Mouse (Mus musculus): ENCODE measurements around the gene Ptprd.

The Ptprd gene

DNA sequence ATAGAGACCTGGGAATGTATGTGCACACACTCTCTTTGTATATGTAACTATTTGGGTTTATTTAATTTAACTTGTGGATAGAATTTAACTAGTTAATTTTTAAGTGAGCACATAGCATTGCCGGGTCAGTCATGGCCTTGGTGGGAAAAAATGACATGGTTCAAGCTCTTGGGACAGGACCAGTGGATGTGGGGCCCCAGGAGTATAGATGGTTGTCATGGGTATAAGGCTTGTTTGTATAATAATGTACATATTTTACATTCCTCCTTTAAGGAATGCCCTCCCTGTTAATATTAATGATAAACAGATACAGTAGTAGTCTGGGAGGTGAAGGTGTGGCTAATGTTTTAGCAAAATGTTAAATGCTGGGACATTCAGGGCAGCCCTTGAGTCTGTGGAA, 962.8 kb downstream of the Ptprd start:
- DNase-seq (ENCODE audit: low read depth), result no peak

DNA sequence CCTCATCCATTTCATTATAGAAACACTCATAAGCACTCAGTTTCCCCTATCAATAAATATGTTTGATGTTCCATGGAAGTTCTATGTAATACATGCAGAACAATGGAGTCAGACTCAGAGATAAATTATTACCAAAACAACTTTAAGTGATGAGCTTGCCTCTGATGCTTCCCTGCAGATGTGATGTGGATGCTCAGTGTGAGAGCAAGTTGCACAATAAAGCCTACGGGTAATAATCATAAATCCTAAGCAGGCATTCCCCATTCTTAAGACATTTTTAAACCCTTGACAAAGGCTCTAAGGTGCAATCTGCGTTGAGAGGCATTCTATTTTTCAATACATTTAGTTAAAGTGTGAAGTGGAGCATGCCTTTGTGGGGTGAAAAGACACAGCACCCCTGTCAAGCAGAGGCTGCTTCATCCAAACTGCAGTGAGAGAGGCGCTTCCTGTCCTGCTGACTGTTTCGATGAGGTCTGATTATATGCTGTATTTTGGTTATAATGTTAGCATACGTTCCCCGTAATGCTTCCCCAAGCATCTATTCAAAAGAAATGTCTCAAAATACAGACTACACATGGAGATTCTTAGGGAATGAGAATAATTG, 969.8 kb downstream of the Ptprd start:
- no peak for DNase-seq (ENCODE audit: low read depth)

DNA sequence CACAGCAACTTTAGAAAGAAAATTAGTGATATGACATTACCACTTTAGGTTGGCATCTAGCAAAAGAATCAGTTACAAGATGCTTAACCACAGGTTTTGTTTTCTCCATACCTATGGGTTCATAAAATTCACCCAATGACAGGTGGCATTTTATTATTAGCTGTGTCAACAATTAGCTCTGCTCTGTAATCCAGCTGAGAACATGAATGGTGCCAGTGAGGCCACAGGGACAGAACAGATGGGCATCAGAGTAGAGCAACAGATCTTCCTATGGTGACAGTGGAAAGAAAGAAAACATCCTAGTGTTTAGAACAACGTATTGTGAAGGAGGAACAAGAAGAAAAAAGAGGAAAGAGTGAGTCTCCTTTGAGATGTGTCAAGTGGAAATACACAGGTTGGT, 973.6 kb downstream of the Ptprd start:
- DNase-seq (ENCODE audit: low read depth), result no peak

DNA sequence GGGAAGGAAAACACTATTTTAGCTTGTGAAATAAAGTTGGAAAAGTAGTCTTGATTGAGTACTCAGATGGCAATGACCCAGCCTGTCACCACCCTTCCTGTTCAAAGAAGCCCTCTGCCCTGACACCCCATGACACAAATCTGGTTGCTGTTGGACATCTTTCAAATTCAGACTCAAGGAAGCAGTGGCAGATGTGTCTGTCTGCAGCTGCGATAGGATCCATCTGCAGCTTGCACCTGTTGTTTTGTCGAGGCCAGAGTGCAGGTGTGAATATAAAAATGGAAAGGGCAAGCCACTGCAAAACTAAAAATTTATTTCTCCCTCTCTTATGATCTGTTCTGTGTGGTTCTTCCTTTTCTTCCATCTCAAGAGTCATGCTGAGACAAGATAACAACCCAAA, 978.5 kb downstream of the Ptprd start:
- no peak for DNase-seq (ENCODE audit: low read depth)

DNA sequence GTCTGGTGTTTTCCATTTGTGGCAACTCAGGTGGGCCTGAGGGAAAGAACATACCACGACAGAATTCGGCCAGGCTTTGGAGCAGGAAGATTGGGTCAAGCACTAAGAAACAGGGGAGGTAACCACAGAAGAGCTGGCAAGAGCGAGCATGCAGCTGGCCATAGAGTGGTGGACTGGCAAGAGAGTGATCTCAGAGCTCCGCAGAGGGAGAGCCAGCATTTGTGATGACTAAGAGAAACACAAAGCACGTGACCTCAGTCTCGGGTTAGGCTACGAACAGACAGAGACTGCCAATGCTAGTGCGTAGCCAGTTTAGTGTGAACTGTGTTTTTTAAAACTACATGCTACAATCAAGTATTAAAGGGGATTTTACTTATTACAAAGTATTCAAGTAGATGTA, 1042.9 kb downstream of the Ptprd start:
- DNase-seq (ENCODE audit: low read depth), result no peak

DNA sequence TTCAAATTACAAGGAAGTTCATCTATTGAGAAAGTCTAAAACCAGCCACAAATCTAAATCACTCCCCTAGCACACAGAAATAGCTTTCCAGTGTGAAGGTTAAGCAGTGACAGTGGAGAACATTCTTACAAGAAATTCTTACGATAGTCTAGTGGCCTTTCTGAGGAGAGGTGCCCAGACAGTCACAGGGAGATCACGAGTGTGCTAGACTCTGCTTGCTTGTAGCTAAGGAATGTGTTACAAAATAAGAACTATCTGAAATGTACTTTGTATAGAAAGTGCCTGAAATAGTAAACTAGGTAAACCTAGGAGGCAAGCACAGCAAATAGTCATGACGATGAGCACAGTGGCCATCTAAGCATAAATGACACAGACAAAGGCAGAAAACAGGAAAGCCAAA, 1054.2 kb downstream of the Ptprd start:
- no peak for DNase-seq (ENCODE audit: low read depth)

DNA sequence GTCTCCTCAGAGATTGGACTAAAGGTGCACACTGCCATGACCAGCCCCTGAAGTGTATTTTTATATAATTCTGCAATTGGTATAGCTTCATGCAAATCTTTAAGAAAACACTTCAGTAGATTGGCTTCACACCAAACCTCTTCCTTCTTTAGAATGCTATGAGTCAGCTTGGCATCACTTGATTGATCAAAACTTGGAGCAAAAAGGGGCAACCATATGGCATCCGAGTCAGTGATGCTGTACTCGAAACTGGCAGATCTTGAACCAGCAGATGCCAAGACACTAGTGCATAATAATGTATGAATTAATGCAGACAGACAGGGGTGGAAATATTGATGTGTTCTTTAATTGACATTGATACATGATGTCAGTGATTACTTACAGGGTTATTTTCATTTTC, 1056.2 kb downstream of the Ptprd start:
- DNase-seq (ENCODE audit: low read depth), result no peak

DNA sequence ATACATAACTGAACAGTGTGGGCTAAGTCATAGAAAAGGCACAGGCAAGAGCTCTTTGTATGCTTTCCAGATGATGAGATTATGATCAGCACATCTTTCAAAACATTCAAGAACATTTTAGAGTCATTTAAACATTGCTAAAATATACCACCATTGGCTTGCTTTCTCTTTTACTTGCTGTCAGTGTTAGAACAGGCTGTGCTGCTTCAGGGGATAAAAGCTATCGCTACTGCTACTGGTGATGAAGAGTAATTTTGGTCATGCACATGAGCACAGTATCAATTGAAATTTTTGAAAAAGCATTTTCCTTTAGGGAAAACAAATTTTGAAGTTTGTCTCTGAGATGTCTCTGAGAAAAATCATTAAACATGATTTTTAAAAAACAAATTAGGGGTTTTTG, 1056.7 kb downstream of the Ptprd start:
- DNase-seq (ENCODE audit: low read depth), result no peak

DNA sequence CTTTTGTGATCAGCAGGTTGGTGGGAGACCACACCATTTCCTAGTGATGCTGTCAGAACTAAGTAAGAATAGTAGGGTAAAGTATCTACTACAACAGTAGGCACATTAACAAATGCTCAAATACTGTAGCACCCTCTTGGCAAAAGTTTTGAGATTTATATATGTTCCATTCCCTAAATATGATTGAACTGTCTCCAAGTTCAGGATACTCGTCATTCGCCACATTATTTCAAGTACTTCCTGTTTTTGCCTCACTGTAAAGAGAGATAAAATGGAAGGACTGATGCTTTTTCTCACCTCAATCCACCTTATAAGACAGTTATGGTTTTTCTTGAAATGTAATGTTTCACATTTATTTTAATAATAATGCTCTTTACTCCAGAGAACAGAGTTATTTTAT, 1086.9 kb downstream of the Ptprd start:
- DNase-seq (ENCODE audit: low read depth), result no peak

DNA sequence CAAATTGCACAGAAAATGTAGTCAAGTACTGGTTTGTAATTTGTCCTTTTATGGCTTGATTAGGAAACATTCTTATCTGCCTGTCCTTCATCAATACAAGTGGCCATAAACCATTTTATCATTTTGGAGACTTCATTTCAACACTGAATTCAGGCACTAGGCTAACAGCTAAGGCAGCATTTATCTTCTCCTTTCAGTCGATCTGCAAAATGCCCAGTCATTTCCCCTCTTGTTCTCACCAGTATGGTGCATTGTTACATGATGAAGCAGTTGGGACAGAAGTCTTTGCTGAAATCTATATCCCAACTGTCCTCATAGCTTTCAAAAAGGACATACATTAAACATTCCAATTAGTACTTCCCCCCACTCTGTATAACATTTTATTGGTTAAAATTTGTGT, 1100.9 kb downstream of the Ptprd start:
- DNase-seq (ENCODE audit: low read depth), result no peak

DNA sequence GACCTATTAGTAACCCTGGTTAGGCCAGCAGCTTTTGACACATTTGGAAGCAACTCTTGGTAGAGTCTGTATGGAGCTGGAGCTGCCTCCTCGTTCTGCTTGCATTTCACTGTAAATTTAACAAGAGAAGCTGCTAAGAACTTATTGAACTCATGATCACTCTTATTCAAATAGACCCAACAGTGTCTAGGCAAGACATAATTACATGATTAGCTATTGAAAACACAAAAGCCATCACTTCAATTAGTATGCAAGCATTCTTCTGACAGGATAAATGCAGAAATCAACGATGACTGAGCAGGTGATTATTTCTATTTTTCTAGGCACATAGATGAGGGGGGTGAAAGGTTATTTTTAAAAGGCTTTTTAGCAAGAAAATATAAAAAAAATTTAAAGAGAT, 1104.5 kb downstream of the Ptprd start:
- DNase-seq (ENCODE audit: low read depth), result no peak

DNA sequence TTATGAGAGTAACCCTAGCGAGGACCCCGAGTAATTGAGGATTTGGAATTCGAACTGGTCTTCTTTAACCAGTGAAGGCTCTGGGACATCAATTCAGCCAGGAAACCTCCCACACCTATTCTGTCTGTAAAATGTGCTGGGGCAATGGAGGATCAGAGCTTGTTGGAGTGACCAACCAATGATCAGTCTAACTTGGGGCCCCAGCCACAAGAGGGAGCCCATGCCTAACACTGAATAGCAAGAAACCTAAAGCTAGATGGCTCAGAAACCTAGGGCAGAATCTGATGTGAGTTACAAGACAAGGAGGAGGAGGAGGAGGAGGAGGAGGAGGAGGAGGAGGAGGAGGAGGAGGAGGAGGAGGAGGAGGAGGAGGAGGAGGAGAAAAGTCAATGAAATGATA, 1128.6 kb downstream of the Ptprd start:
- no peak for DNase-seq (ENCODE audit: low read depth)

DNA sequence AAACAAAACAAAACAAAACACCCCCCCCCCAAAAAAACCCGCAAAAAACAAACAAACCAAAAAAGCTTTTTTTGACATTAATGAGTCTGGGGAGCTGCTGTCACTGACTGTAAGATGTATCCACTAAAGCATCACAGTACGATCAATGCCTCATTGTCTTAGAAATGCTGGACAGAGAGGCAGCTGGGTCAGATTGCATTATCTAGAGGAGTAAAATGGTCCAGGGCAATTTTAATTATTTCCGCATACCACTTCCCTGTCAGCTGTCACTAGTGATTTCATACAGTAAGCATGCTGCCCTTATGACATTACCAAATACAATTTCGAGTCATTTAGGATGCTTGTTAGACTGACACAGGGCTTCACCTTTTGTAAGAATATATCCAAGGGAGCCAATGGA, 1134.2 kb downstream of the Ptprd start:
- DNase-seq (ENCODE audit: low read depth), result no peak

DNA sequence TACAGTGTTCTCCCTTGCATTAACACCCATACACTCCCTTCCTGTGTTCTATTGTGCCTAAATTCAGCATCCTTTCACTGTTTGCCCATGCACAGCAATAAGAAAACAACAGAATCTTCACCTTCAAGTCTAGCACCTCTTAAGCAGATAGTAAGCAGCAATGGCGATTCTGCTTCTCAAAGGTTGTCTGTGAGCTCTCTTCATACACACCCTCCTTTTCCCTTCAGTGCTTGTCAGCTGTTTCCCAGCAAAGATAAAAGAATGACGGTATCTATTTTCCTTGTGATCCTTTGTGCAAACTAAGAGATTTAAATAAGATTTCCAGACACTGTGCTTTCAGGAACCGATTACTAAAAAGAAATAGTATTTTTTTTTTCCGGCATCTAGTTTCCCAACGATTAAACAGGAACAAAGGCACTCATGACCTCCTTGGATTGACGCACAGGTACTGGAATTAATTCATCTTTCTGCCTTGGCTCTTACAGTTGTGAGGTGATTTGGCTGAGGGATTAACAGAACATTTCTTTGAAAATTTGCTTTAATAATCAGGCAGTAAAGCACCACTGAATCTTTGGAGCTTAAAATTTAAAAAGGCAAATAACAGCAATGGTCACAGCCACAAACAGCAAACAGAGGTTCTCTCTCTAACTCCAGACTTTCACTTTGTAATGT, 1161.1 kb downstream of the Ptprd start:
- DNase-seq (ENCODE audit: low read depth), result no peak

DNA sequence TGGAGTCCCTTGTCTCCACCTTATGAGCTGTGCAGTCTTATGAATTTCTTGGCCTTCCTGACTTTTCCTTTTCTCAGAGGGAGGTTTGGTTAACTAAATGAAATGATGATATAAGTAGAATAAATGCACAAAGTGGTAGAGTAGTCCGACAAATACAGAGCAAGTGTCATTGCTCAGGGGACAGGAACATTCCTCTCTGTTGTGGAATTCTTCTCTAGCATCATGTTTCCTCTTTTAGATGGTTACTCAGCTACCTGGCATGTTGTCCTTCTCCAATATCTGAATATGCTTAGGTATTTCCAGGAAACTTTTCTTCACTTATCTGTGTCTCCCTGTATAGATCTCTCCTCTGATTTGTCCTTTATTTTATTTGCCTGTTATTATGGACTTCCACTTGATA, 1207.3 kb downstream of the Ptprd start:
- no peak for DNase-seq (ENCODE audit: low read depth)

DNA sequence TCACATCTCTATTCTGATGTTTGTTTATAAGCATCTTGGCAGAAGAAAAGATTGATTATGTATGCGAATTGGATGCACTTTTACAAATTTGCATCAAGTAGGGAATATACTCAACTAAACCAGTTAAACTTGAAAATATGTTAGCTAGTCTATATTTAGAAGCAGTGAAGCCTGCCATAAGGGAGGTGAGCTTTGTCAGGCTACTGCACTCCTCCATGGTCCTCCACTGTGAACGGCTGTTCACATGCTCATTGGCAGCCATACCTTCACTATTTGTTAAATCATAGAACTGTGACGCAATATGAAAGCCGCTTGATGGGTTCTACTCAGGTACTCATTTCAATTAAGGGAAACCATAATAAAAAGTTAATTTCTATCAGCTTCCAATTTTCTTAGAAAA, 1215.6 kb downstream of the Ptprd start:
- no peak for DNase-seq (ENCODE audit: low read depth)

DNA sequence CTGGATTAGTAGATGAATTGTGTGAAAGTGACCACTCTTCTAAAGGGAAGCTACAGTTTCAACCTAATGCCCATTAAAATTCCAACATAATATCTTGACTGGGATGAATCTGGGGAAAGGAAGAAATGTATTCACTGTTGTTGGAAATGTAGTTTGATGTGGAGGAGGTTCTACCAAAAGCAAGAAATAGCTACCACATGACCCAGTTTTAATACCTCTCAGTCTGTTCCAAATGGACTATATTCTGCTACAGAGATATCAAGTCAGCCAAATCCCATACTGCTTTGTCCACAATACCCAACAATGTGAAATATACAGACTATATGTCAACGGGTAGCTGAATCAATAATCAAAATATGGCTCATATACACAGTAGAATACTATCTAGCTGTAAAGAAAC, 1221.8 kb downstream of the Ptprd start:
- no peak for DNase-seq (ENCODE audit: low read depth)

DNA sequence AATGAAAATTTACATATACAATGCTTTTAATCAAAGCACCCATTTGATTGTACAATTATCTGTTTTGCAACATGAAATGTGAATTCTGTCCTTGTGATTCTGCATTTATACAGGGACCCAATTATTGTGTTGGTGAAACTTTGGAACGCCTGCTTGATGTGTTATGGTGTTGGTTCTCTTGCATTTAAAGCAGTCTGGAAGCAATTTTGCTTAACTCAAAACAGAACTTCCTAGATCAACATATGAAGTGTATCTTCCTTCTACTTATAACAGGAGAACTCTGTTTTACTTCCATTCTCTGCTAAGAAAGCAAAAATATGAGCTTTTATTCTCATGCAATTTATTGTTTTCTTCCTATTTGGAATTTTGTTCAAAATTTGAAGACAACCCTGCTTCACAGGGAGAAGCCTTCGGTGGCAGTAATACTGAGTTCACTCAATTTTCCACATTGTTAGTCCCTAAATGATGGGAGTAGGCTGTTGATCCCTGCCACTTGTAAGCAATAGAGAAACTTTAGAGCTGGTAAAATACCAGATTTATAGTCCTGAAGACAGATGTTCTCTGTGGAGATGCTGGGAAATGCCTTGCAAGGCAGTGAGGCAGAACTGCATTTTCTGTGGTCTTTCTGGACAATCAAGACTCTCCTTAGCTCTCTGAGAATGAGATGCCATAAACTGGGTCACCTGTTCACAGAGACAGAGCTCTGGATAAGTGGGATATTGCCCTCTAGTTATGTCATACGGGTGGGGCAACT, 1234.5 kb downstream of the Ptprd start:
- no peak for DNase-seq (ENCODE audit: low read depth)

DNA sequence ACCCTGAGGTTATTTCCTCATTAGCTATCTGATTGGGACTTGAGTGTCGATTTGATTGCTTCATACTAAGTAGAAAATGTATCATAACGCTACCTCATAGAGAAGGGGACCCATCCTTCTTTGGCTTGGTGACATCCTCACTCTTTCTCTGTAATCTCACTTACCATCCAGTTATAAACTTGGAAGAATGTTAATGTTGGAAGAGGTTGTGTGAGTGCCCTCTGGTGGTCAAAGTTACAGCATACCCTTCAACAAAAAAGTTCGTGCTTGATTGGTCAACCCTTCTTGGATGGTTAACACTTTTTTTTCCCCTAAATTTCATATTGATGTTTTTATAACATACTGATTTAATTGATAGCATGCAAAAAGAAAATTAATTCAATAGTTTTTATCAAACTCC, 1263.5 kb downstream of the Ptprd start:
- DNase-seq (ENCODE audit: low read depth), result no peak

DNA sequence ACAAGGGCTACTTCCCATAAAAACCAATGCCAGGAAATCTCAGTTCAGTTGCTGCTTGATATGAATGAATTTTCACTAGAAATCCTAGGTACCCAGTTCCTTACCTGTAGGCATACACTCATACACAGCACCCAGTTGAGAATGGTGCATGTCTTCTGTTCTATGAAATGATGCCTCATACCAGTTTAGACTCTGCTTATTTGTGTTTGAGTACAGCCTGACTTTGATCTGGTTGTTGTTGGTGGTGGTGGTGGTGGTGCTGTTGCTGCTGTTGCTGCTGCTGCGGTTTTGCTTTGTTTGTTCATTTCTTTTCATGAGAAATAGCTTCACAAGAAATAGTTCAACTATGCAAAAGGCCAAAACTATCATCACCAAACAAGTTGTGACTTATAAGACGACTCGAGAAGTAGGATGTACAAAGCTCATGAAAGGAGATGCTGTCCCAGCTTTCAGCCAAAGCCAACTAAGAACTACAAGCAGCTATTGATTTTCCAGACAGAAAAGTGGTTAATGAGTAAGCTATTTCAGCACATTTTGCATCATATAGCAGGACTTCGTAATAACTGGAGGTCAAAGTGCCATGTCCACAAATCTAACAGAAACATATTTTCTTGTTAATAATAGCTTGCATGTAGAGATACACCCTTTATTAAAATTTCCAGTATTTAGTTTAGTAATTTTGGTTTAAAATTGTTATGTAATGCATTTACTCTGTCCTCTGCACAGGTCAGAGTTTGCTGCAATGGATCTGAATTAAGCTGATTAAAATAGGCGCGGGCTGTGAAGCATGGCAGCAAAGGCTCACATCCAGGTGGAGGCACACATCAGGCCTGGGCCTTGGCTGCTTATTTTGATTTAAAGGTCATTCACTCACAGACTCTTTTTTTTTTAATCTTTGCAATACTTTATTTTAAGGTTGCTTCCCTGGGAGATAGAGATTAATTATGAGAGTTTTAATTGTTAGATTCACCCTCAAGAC, 1270.1 kb downstream of the Ptprd start:
- no peak for DNase-seq (ENCODE audit: low read depth)

DNA sequence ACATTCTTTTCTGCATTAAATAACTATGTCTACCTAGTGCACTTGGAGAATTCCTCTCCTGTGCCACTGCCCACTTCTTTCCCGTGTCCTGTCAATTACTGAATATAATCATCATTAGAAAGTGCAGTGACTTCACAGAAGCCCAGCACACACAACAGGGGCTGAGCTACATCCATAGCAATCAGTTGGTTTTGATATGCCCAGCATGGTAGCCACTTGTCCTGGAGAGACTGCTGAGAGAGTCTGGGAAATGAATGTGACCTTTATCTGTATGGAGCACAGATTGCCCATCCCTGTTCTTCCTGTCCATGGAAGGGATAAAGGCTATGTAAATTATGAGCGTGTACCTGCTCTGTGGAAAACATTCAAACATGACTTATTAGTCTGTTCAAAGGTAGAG, 1280.2 kb downstream of the Ptprd start:
- no peak for DNase-seq (ENCODE audit: low read depth)

DNA sequence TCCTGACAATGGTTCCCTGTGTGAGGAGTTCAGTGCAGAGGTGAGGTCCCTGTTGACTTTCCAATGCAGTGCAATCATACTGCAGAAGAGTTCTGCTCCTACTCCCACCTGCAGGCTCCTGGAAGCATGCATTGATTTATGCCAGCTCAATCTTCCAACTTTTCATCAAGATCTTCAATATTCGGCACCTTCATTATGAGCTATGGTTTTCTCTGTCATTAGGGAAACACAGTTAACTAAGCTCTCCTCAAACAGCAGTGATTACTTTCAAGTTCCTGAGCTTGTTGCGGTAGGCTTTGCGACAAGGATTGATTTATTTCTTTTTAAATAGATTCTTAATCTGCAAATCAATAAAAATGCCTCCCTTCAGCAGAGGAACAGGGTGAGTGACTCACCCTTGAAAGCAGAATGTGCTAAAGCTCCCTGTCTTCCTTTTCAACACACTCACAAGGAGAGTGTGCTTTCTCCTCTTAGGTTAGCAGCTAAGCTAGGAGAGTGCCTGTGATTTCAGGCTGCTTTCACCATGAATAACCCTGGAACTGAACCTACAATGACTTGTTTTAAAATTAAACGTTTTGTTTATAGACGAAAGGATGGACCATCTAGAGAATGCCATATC, 1298.1 kb downstream of the Ptprd start:
- DNase-seq (ENCODE audit: low read depth), result no peak

All from induced T-regulatory cell, adult 2 months (primary cell).